Mouse (Mus musculus) testis, adult 2 months (tissue): Measurements from ENCODE around the gene 2810004N23Rik.

ENCODE experiments used
- CTCF ChIP-seq: fragments of 200-500 bp; IDR thresholded peaks from 2 replicates; pipeline ENCODE4 v1.5.1; 2012; ENCODE audit warnings: low read depth, mild to moderate bottlenecking, inconsistent platforms, low read length, moderate library complexity; ENCODE audit not compliant: control insufficient read depth, insufficient read depth, insufficient replicate concordance
- POLR2A ChIP-seq: fragments of 200-500 bp; IDR thresholded peaks from 2 replicates; pipeline ENCODE4 v1.6.1; 2012; ENCODE audit warnings: low read depth, mild to moderate bottlenecking, inconsistent platforms, low read length, moderate library complexity; ENCODE audit not compliant: control insufficient read depth

GRCm38 (mm10) chr8:124793172-124793651 lies 69.7 kb downstream of the 2810004N23Rik start:
- TF ChIP-seq POLR2A = no peak
- no peak for TF ChIP-seq CTCF
